Mouse (Mus musculus) retina, adult 2 months (tissue): ENCODE data around the gene Safb2.
A peak's percentile ranks its signal among the peaks of the same experiment; 100 is the strongest.

Experiments used
- DNase-seq: peaks from one replicate; pipeline ENCODE4 v3.0.0-alpha.2; 2012; ENCODE audit warnings: low read depth, low spot score

Safb2 gene

GRCm38 (mm10) chr17:56609452-56610171 lies 25.2 kb upstream of the Safb2 start, which contains the start of gene 2410015M20Rik:
Gene 2410015M20Rik, minus strand, starts transcription at chr17:56609771.
- peak; percentile 92 for DNase-seq

DNA sequence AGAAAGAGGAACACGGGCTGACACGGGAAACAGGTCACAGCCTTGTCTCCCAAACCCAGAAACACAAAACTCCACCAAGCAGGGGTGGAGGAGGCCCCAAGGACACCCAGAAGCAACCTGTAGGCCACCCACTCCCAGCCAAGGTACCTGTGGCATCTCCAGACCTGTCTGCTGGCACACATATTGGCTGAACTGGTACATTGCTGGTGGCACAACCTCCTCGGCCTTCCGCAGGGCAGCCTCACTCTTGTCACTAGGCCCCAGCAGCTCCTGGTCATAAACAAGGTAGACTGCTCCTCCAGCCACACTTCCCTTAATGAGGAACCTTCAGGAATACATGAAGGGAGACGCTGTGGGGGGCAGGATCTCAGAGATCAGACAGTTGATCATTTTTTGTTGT lies 24.3 kb upstream of the Safb2 start:
- DNase-seq: no peak

GRCm38 (mm10) chr17:56607521-56608062 lies 23.2 kb upstream of the Safb2 start:
- no peak for DNase-seq

GRCm38 (mm10) chr17:56605431-56605830 lies 21.0 kb upstream of the Safb2 start:
- DNase-seq: no peak

GRCm38 (mm10) chr17:56604422-56604821 lies 20.0 kb upstream of the Safb2 start:
- DNase-seq: no peak

DNA sequence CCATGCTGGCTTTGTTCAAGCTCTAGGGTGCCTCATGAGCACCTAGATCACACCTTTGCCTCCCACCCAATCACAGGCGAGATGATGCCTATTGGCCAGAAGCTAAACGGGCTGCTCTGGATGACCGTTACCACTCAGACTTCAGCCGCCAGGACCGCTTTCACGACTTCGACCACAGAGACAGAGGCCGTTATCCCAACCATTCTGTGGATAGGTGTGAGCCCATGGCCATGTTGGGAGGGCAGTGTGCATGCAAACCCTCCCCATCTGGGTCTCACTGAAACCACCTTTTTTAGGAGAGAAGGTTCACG lies 19.6 kb upstream of the Safb2 start:
- DNase-seq: no peak

DNA sequence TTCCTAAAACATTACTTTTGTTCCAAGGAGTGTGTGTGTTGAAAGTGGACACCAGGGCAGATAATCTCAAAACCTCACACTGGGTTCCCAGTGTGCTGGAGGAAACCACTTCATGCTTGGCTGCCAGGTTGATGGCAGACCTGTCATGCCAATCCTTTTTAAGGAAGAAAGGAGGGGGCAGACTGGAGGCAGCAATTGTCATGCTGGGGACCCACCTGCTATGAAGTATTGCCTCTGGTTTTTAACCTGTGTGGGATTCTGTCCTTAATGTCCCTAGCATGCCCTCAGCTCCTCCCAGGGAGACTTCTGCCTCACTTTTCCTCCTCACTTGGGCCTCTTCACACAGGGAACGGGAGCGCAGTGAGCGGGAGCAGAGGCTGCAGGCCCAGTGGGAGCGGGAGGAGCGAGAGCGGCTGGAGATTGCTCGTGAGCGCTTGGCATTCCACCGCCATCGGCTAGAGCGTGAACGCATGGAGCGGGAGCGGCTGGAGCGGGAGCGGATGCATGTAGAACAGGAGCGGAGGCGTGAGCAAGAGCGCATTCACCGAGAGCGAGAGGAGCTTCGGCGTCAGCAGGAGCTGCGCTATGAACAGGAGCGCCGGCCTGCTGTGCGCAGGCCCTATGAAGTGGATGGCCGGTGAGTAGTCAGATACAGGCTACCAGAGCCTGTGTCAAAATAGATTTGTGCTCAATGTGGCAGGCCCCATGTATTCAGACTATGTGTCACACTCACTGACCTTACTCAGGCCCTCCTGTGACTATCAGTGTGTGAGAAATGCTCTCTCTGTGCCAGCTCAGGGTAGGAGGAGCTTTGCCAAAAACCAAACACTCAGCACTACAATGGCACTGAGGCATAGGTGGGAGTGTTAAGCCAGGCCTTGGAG lies 19.0 kb upstream of the Safb2 start:
- DNase-seq: no peak

- no peak for DNase-seq
Measured at GRCm38 (mm10) chr17:56593527-56594271, 9.3 kb upstream of the Safb2 start.

- DNase-seq: no peak
Measured at GRCm38 (mm10) chr17:56592553-56592952, 8.2 kb upstream of the Safb2 start.

DNA sequence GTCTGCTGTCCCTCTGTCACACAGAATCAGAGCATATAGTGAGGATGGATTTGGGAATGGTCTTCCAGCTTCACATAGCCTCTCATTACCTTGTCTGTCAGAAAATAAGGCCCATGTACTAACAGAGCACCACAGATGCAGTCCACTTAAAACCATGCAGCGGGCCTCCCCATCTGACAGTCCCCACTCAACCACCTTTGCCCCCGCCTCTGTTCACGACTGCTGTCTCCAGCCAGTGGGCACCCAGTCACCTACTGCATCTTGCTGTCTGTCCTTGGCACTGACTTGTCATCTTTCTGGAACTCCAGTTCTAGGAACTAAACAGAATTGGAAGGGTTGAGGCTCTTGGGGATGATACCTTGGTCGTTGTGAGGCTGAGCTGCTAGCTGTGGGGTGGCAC lies 4.5 kb upstream of the Safb2 start:
- no peak for DNase-seq

- DNase-seq: no peak
Measured at GRCm38 (mm10) chr17:56587773-56588172, 3.4 kb upstream of the Safb2 start.

DNA sequence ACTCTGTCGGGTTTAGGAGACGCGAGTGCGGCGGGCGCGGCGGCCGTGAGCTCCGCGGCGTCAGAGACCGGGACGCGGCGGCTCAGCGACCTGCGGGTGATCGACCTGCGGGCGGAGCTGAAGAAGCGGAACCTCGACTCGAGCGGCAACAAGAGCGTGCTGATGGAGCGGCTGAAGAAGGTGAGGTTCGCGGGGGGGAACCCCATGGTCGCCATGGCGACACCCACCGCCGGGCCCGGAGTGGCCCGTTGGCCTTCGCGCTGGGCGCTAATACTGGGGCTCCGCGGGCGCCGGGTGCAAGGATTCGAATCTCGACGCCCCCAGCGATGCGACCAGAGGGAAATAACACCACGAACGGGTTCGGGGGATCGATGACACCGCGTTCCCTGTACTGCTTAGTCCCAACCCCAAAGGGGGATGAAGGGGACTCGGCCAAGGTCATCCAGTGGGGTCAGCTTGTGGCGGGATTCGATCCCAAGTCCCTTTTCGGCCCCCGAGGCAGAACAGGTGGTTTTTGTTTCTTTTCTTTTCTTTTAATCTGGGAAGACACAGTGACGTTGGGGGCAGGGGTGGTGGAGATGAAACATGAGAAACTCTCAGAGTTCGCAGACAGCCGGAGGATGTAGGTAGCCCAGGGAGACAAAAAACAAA lies 911 bp upstream of the Safb2 start:
- no peak for DNase-seq

DNA sequence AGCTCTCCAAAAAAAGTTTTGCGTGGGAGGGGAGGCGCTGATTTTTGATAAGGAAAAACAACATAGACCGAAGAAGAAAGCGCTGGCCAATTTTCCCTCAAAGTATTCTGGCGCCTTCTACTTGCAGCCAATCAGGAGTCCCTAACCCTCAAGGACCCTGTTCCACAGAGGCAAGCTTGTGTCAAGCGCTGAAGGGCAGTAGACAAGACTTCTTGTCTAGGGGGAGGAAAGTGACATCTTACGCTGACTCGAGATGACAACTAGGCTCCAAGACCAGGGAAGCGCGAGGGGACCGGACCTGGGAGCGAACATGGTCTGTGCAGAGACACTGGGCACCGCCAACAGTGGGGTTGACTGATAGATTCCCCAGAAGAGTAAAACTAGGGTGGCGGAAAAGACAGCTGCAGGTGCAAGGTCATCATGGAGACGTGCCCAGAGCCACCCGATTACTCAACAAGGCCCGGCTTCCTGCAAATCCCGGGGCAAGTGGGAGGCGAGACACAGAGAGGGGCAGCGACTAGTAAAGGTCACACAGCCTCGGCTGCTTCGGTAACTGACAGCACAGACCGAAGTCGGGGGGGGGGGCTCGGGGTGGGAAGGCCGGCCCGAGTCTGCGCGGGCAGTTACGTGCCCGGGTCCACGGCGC lies 651 bp downstream of the Safb2 start:
- no peak for DNase-seq

GRCm38 (mm10) chr17:56583071-56583470 lies 1.3 kb downstream of the Safb2 start:
- no peak for DNase-seq

DNA sequence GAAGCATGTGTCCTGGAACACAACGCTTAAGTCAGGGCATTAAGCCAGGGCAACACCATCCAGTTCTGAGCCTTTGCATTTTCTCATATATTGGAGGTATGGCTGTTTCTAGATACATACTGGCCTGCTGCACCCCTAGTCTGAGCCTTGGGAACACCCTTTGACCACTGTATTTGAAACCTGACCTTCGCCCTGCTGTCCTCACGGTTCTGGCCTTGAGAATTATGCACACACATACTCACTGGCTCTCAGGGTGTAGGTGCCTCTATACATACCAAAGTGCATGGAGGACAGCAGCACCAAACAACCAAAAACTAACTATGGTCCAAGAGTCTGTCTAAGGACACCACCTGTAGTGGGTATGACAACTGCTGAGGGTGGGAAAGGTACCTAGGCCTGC lies 11.4 kb downstream of the Safb2 start:
- no peak for DNase-seq

- DNase-seq: no peak
Measured at GRCm38 (mm10) chr17:56572154-56572553, 12.2 kb downstream of the Safb2 start.

DNA sequence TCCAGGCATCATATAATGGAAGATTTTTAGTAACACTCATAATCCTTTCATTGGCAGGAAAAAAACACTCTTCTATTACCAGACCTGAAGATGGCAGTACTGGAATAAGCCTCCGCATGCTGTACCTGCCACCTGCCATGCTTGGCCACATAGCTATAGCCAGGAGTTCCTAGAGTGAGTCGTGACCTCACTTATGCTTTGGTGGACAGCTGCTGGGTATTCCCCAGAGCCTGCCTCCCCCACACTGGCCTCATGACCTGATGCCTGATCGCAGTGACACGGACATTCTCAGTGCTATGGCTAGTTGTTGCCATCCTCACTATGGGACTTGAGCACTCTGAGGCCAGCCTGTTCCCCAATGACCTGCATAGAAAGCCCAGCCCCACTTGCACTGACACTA lies 14.1 kb downstream of the Safb2 start:
- no peak for DNase-seq

DNA sequence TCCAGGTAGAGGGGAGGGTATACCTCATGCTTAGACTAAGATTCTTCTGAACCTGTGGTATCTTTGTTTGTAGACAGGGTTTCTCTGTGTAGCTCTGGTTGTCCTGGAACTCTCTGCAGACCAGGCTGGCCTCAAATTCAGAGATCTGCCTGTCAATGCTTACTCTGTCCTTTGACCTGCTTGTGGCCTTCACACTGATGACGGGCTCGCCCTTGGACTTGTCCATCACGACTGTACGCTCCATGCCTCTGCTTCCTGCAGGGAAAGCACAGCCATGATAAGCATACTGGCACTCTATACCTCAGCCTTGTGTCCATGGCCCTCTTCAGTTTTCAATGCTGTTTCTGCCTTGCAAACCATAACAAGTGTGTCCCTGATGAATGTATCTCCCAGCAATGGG lies 17.0 kb downstream of the Safb2 start:
- no peak for DNase-seq

DNA sequence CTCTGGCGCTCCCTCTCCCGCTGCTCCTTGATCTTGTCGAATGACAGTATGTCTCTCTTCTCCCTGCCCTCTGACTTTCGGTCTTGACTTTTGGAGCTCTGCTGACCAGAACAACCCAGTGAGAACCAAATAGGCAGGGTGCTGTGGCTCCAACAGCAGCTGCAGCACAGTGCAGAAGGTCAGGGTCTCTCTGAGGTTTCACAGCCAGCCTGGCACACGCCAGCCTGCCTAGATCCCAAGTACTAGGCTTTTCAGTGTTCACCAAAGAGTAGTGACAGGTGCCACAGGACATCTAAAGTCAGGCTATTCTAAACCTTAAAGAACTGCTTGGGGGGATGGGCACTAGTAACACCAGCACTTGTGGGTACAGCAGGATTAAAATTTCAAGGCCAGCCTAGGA lies 17.5 kb downstream of the Safb2 start:
- DNase-seq: no peak

DNA sequence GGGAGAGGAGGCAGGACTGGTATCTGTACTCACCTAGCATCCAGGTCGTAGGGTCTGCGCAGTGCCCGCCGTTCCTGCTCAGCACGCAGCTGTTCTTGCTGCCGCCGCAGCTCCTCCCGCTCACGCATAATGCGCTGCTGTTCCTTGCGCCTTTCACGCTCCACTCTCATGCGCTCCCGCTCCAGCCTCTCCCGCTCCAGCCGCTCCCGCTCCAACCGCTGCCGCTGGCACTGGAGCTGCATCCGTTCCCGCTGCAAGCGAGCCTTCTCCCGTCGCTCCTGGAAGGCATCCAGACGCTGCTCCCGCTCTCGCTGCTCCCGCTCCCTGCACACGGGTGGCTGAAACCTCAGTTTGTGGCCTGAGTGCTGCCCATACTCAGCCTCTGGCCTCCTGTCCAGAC lies 18.1 kb downstream of the Safb2 start:
- DNase-seq: no peak

GRCm38 (mm10) chr17:56561866-56562265 lies 22.5 kb downstream of the Safb2 start:
- DNase-seq: no peak
